Mouse (Mus musculus): ENCODE results near the gene Msgn1. TPM values are rescaled to one million over a fixed set of nuclear protein-coding genes. Genes with fewer than 3 reads are reported as not detected.

The Msgn1 gene
- total RNA-seq (2021) = not detected
- long read RNA-seq, experiment 1 = 0 reads
- long read RNA-seq, experiment 2 = 0 reads

DNA sequence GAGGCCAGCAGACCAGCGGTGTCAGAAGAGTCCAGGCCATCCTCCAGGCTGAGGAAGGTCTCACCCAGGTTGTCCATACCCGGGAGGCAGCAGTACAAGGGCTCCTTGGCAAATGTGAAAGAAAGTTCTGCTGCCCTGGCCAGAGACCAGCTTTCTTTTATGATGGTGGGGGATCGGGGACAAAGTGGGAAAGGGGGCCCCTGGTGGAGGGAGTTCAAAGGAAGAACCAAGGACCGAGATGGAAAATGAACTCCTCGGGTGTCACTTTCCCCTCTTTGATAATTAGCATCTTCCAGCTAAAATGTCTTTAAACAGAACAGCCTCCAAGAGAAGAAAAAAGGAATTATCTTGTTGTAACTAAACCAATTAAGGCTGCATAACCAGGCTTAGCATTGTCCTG is at the start of gene Msgn1:
Msgn1 (minus strand) TSS at position 101 of the 400 bp plus-strand sequence.
- DNase-seq = no peak

DNA sequence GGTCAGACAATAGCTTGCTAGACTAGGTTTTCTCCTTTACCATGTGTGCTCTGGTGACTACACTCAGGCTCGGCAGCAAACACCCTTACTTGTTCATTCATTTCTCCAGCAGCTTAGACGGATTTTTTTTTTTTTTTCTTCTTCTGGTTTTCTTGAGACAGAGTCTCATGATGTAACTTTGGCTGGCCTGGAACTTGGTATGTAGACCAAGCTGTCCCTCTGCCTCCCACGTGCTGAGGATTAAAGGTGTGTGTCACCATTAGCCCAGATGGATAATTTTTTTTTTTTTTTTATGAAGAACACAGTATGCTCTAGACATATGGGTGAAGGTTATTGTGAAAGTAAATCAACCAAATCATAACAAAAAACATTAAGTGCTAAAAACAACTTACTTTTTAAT is 41.5 kb upstream of the Msgn1 start:
- DNase-seq = no peak

DNA sequence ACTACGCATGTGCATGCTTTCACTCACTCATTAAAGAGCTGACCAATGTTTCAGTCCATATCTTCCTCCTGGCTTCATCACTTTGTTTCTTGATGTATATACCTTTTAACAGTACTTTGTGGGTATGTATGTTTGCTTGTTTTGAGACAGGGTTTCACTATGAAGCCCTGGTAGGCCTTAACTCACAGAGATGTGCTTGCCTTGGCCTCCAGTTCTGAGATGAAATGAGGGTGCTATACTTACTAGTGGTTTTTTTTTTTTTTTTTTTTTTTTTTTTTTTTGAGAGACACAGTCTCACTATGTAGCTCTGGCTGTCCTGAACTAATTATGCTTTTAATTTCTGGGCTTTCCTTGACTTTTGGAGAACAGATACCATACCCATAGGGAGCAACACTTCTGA is 38.7 kb upstream of the Msgn1 start:
- DNase-seq = no peak

DNA sequence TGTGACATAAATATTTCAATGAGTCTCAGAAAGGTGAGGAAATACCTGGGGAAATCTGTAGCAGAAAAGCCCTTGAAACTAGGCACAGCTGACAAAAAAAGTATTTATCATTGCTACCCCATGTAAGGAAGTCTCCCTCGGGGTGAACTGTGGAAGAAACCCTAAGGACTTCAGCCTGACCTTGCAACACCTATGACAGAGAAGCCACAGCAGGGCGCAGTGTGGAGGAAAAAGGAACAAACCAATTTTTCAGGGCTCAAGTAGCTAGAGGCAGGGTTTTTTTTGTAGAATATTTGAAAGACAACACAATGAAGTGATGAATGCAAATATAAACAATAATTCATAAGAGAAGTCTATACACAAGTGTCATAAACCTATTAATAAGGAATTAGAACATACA is 27.2 kb upstream of the Msgn1 start:
- DNase-seq = no peak

DNA sequence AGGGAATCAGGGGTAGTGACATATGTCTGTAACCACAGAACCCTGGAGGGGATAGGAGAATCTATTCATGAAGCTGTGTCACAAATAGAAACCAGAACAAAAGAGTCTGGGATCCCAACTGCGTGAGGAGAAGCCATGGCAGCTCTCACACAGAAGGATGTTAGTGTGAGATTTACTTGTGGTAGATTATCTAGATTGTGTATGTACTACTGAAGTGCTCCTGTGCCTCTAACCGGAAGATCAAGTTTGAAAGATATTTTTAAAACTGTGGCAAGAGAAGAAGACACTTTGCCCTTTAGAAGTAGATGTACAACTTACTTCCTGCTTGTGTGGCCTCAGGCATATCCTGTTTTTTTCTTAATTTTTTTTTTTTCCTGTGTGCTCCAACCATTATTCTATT is 21.5 kb upstream of the Msgn1 start:
- no peak for DNase-seq

DNA sequence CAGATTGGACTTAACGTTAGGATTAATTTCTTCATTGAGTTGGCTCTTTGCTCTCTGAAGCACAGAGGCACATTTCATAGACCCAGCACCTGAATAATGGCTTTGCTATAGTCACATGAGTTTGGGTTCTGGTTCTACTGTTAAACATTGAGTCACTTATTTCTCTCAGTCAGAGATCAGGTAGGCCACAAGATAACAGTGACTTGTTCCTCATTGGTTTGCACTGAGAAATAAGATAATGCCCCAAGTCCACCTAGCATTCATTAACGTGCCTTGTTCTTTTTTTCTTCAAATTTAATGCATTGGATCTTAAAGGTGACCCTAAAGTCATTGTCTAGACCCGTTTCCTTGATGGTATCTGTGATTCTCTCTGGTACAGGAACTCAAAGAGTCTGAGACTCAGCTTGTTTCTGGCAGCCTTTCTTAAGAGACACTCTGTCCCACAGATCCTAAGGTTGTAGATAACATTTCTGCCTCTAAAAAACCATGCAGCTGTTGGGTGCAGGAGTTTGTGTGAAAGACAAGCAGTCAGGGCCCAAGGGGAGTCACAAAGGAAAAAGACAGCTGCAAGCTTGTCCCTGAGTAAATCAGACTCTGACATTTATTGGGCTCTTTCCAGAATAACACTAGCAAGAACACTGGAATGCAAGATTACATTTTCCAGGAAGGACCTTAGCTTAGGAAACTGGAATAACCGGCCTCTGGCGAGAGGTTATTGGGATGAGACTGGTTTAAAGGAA is 17.9 kb upstream of the Msgn1 start:
- peak; percentile 42 to 72 for DNase-seq

DNA sequence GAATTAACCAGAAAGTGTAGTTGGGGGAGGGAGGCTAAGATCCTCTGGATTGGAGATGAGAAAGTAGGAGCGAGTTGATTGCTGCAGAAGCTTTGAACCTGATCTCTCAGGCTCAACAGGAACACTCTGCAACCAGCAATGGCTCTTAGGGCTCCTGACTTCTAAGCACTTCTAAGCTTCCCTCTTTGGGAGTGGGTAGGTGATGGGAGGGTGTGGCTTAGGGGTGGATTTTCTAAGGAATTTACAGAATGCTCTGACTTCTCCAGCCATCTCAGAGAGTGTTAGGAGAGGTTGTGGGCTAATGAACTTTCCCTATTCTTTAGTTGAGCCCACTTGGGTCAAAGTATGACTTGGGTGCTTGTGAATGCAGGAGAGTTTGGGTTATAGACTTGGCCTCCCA is 17.4 kb upstream of the Msgn1 start:
- DNase-seq = no peak

DNA sequence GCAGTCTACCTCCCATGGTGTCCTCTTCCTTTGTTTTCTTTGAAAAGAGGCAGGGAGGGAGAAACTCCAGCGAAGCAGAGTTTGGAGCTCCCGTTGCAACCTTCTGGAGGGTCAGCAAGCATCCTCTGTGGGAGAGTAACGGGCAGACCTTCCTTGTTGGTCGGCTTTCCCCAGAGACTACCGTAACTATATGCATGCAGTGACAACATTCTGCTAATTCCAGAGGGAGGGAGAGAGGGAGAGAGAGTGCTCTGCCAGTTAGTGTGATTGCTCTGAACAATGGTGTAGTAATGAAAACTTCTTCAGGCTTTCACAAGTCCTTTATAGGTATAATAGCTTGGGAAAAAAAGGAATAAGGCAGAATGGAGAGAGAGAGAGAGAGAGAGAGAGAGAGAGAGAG is 15.9 kb upstream of the Msgn1 start:
- DNase-seq = no peak

DNA sequence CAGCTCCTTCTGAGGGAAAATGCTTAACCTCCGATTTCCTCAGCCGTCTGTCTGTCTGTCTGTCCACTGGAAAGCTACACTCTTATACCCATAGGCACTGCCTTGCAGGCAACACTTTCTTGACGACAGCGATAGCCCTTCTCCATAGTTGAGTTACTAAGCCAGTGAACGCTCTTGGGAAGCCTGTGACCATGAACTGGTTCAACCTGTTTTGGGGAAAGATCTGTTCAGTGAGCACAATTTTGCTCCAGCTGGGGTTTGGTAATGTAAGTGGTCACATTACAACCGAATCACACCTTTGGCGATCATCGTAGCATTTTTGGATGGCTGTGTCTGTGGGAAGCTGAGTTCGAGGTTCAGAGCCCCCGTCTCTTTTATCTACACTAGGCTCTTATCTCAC is 14.3 kb upstream of the Msgn1 start:
- no peak for DNase-seq

DNA sequence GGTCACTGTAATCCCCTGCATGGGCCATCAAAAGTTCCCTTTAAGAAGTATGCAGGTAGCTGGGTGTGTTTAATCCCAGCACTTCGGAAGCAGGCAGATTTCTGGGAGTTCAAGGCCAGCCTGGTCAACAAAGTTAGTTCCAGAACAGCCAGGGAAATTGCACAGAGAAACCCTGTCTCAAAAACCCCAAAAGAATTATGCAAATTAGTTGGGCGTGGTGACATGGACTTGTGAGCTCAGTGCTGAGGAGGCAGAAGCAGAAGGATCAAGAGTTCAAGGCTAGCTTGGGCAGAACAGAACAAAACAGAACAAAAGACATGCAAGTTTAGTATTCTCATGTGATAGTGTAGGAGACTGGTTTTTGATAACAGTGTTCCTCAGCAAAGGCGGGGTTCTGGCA is 13.8 kb upstream of the Msgn1 start:
- DNase-seq = peak in 1 of 2 experiments; percentile 18

DNA sequence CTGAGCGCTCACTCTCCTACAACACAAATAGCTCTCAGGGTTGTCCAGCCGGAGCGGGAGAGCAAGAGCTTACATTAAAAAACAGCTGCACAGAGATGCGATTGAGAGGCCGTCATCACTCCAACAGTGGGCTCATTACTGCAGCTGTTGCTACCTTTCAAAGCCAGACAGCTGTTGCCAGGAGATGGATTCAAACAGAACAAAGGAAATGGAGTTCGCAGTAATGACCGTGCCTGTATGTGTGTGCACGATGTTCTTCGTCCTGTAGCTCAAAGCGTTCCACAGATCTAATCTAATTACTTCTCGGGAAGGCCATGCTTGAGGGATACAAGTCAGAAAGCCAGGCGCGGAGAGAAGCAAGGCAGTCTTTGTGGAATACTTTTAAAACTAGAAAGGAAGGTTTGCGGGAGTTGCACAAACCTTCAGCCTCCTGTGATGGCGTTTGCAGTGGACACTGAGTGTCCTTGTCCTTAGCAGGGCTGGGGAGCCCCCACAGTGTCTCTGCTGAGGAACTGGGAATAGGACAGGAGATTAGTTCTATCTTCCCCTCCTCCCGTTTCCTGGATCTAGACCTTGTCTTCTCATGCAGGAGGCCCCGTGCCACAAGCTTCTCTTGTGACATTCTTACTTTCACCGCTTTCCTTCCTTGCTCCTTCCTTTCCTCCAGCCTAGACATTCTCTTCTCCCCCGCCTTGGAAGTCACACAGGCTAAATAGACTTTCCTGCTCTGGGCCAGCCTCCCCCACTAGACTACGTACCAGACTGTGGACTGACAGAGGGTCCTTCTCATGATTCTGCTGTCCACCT is 13.0 kb upstream of the Msgn1 start:
- peak; percentile 48 to 52 for DNase-seq

DNA sequence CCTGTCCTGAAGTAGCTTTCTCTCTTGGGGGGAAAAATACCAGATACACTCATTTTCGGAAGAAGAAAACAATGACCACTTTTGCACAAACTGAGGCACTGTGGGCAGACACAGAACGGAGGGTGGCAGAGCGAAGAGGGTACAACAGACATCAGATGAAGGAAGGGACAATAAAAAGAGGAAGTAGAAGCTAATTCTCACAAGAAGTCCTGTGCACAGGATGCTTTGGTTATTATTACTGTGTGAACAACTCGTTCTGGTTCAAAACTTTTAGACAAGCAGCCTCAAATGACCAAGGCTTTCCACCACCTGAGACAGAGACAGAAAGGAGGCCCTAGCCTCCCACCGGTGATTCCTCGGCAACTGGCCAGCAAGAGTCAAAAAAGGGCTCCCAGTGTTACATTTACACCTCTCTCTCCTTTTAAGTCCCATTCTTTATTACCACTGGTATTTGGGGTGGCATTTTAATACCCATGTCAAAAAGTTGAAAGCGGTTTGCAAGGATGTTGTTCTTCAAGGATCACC is 9.0 kb upstream of the Msgn1 start:
- DNase-seq = peak in 1 of 2 experiments; percentile 6

DNA sequence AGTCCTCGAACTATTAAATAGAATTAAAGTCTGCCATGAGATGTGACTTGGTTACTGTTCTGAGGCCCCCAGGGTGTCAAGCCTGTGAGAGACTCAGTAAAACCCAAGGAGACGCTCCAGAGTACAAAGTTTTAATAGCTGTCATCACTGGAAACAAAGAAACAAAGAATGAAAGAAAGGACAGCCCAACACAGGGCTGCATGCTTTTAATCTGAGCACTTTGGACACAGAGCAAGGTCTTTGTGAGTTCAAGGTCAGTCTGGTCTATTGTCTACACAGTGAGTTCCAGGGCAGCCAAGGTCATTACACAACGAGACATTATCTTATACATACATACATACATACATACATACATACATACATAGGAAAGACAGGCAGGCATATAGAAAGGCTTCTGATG is 7.7 kb upstream of the Msgn1 start:
- DNase-seq = no peak

DNA sequence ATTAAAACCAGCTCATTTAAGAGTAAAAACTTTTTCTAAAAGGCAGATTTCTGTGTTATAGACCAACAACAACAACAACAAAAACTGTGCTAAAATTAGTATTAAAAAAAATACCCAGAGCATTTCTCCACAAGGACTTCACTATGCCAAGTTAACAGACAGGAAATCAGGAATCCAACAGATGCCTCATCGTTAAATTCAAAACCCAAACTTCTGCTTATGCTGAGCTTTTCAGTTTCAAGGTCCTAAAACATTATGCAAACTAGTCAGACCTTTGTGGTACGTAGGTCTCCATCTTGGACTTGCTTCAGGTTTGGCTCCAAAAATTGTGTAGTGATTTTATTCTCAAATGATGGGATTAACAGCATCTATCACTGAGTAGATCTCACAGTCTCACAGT is 6.8 kb upstream of the Msgn1 start:
- DNase-seq = no peak

DNA sequence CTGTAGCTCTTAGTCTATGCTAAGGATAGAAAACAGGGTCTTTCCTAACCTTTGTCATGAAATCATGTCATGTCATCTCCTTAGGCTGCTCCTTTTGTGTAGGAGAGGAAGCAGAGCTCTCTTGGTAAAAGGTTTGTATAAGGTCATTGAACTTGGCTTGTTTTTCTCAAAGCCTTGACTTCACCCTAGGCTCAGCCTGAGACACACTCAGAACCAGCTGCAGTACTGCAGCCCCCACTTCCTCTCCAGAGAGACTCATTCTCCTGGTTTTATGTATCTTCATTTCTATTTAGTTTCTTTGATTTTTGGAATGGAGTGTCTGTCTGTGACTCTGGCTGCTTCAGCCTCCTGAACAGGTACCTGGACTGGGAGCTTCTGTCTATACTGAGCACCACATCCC is 6.0 kb upstream of the Msgn1 start:
- peak in 1 of 2 experiments; percentile 51 for DNase-seq

DNA sequence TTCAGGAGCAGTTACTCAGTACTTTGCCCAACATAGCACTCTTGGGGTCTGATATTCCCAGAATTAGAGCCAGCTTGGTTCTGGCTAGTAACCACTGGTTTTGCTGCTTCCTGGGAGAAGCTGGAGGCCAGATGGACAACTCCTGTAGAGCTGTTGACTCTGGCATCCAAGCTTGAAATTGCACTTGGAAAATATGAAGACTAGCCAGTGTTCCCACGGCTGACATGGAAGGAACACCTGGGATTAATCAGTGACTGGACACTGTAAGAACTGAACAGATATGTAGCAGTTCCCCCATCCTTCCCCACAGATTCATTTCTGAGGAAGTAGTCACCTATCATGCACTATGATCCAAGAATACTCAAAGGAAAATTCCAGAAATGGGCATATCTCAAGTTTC is 4.1 kb upstream of the Msgn1 start:
- DNase-seq = peak in 1 of 2 experiments; percentile 38

DNA sequence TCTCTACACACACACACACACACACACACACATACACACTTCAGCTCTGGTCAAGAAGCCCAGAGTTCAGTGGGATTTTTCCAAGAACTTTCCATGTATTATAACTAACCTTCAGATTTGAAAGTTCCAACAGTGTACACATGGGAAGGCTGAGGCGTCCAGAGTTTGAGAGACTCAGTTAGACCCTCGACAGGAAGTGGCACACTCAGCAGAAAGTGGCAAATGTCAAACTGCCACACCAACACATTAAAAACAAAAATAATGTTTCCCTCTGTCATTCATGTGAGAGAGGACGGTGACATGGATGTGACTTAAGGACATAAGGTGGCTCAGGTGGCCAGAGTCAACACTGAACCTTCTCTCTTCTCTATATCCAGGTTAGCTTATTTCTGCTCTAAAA is 1.6 kb upstream of the Msgn1 start:
- DNase-seq = no peak

DNA sequence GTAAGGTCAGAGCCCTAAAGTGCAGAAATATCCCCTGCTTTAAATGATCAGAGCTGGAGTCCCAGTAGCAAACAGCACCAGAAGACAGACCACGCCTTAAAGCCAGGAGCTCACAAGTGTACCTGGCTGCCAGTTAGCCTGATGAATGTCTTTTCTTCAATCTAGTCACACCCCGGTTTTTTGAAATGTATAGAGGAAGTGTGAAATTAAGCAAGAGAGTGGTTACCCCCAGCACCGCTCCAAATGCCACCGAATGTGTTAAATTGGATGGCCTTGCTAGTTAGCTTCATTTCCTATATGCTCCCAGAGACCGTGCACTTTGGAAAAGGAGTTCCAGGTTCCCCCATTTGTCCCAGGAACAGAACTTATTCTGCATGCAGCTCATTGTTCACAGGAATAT is 864 bp upstream of the Msgn1 start:
- DNase-seq = no peak

DNA sequence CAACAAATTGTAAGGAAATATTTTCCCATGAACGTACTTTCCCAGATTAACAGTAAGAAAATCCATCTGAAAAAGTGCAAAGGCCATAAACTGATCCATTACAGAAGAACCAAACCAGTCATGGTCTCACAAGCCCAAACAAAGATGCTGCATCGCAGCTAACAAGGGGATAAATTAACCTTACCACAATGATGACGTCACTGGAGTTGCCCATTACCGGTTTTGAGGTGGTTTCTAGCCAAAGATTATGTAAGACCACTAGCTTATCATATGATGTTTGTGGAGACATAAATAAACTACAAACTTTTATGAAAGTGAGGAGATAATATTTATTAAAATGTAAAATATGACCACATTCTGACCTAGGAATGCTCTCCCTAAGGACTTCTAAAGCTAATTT is 2.5 kb downstream of the Msgn1 start:
- no peak for DNase-seq

DNA sequence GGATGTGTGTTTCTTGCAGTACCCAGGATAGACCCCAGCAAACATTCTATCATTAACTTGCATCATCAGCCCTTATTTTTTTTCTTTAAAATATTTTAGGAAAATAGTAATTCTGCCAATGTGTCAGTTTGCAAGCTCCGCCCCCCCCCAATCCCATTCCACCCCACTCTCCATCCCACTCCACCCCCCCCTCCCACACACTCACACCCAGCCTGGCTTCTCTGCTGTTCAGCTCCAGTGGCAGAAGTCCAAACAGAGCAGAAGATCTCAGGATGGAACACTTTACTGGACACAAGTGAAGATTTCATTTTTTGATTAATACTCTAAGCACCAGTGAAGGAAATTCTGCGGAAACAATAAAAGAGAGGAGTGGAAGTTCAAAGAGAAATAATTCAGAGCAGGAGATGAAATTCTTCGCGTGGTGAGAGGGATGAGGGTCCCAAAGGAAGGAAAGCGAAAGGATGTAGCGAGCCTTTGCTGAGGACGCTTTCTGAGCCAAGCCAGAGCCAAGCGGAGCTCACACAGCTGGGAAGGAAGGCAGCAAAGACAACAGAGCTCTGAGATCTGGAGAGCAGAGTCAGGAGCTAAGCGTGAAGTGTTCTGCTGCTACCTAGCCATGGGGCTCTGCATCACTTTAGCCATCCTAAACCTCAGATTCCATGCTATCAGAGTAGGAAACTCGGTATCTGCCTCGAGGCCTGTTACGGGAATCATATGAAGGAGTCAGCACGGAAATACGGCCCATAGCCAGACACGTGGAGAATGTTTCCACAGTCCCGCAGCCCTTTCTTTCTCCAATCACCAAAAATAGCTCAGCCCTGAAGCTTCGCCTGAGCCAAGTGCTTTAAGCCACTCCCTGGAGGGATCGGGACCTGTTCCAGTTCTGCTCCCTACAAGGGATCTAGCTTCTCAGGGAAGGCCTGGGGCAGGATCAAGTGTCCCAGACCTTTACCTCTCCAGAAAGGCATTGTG is 4.8 kb downstream of the Msgn1 start:
- peak; percentile 89 to 94 for DNase-seq

DNA sequence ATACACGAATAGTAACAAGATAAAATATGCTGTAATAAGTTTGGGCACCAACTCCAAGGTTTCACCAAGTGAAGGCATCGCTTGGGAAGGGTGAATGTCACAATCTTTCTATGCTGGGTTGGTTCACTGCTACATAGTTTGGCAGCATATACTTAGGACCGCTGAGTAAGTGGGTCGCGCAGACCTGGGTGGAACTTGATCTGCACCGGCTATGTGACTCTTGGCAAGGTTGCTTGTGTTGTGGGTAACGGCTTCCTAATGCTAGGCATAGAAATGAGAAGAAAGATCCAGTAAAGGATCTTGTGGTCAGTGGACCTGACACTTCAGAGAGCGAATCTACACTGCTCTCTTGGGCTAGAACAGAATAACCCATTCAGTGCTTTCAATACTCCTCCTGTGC is 6.3 kb downstream of the Msgn1 start:
- DNase-seq = no peak

DNA sequence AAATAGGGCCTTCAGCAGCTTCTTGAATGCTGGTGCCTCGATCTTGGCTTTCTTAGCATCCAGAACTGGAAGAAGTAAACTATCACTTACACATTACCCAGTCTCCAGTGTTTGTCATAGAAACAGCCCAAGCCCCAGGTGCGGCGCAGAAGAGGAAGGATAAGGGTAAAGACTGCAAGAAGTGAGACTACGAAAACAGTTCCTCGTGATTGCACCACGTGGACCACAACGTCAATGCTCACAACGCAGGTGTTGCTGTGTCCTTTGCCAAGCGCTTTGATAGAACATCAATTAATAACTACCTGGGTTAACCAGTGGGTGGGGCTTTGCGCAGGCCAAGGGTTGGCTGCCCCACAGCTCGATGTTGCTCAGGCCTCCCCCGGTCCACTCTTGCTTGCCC is 8.1 kb downstream of the Msgn1 start:
- no peak for DNase-seq
